Mouse (Mus musculus): ENCODE results near the gene Oxct2b.

- TF ChIP-seq CTCF (IDR thresholded peaks at IDR 0.05) (no peak), EP300 (IDR thresholded peaks at IDR 0.05; ENCODE audit: insufficient read depth, low read depth, low read length) (no peak), POLR2A (IDR thresholded peaks at IDR 0.05; ENCODE audit: insufficient read depth, low read depth, low read length) (no peak)
These were observed 11.2 kb upstream of the Oxct2b start, which contains the start of gene Bmp8b for GRCm38 (mm10) chr4:123104651-123105450.
